Mouse (Mus musculus) neural tube, postnatal 0 days (tissue): ENCODE results near the gene Rhox4d. TPM values are rescaled to one million over a fixed set of nuclear protein-coding genes. Genes with fewer than 3 reads are reported as not detected.

ENCODE experiments used
- polyA plus RNA-seq: library from polyadenylated mRNA; unstranded; fragments of >200 nt; fragmentation: Nextera tagmentation; extraction: Ambion mirVana; gene quantifications from 2 replicates; pipeline ENCODE4 v1.2.1, GENCODE M21; 2015

The Rhox4d gene
- not detected in 2 replicates for polyA plus RNA-seq

DNA sequence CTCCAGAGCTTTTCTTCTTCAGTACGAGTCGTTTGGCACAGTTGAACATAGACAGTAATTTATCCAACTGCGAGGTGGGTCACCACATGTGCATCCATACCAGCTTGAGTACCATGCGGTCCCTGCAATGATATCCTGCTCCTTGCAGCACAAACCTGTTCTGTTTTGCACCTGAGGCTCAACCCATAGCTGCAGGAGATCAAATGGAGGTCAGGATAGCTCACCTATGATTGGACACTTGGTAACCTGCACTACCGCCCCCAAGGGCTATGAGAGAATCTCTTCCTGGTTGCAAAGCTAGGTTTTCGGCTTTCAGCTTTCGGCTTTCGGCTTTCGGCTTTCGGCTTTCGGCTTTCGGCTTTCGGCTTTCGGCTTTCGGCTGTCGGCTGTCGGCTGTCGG lies at the start of gene Rhox4d:
Rhox4d (plus strand) TSS at position 301 of the 400 bp plus-strand sequence.

DNA sequence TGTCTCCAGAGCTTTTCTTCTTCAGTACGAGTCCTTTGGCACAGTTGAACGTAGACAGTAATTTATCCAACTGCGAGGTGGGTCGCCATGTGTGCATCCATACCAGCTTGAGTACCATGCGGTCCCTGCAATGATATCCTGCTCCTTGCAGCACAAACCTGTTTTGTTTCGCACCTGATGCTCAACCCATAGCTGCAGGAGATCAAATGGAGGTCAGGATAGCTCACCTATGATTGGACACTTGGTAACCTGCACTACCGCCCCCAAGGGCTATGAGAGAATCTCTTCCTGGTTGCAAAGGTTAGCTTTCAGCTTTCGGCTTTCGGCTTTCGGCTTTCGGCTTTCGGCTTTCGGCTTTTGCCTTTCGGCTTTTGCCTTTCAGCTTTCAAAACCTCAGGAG lies 34.1 kb upstream of the Rhox4d start, which contains the start of gene Rhox4c:
Rhox4c (plus strand) TSS at position 301 of the 400 bp plus-strand sequence.

DNA sequence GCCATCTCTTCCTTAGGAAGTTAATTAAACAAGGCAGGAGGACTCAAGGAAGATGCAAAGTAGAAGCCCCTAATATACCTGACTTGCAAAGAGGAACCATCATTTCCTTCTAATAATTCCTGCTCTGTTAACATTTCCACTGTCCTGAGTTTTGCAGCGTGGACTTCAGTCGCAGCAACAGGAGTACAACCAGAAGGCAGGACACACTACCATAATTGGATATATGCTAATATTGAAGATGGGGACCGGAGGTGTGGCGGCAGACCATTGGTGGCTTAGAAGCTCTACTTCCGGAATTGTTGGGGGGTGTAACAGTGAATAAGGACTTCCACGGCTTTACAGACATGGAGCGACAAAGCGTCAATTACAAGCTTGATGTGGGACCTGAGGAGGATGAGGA lies 16.0 kb downstream of the Rhox4d start, which contains the start of gene Rhox2e:
Rhox2e (plus strand) TSS at position 301 of the 400 bp plus-strand sequence.

DNA sequence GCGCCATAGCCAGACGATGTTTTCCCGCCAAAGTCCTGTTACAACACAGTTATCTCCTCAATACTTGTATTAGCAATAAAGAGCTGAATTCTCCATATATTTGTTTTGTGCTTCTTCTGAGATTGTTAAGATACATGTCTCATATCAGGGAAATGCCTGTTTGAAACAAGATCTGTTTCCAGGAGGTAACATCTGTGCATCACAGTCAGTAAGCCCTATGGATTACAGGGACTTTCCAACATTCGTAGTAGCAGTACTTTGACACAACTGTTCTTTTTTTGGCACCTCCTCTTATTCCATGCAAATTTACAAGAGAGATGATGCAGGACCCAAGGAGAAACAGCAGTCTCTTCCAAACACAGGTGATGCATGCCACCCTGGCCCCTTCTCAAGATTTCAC lies 27.6 kb downstream of the Rhox4d start, which contains the start of gene Rhox3e:
Rhox3e (plus strand) TSS at position 301 of the 400 bp plus-strand sequence.

DNA sequence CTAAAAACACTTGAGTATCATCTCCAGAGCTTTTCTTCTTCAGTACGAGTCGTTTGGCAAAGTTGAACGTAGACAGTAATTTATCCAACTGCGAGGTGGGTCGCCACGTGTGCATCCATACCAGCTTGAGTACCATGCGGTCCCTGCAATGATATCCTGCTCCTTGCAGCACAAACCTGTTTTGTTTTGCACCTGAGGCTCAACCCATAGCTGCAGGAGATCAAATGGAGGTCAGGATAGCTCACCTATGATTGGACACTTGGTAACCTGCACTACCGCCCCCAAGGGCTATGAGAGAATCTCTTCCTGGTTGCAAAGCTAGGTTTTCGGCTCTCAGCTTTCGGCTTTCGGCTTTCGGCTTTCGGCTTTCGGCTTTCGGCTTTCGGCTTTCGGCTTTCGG lies 43.0 kb downstream of the Rhox4d start, which contains the start of gene Rhox4e:
Rhox4e (plus strand) TSS at position 301 of the 400 bp plus-strand sequence.

Other genes with a start within 250 kb of the Rhox4d start
- gene Rhox4a, start 249.0 kb upstream of the Rhox4d start, polyA plus RNA-seq: not detected in 2 replicates
- not detected in 2 replicates for gene Rhox3a2, start 134.3 kb upstream of the Rhox4d start, polyA plus RNA-seq
- gene Rhox4a2, start 123.5 kb upstream of the Rhox4d start, polyA plus RNA-seq: not detected in 2 replicates
- not detected in 2 replicates for gene Rhox2b, start 102.3 kb upstream of the Rhox4d start, polyA plus RNA-seq
- gene Rhox4b, start 81.9 kb upstream of the Rhox4d start, polyA plus RNA-seq: not detected in 2 replicates
- not detected in 2 replicates for gene Rhox2c, start 60.7 kb upstream of the Rhox4d start, polyA plus RNA-seq
- not detected in 2 replicates for gene Rhox3c, start 55.8 kb upstream of the Rhox4d start, polyA plus RNA-seq
- not detected in 2 replicates for gene Rhox4c, start 34.0 kb upstream of the Rhox4d start, polyA plus RNA-seq
- not detected in 2 replicates for gene Rhox2d, start 20.9 kb upstream of the Rhox4d start, polyA plus RNA-seq
- gene Rhox2e, start 16.1 kb downstream of the Rhox4d start, polyA plus RNA-seq: not detected in 2 replicates
- gene Rhox3e, start 27.7 kb downstream of the Rhox4d start, polyA plus RNA-seq: not detected in 2 replicates
- gene Rhox4e, start 43.1 kb downstream of the Rhox4d start, polyA plus RNA-seq: not detected in 2 replicates
- gene Rhox2f, start 57.0 kb downstream of the Rhox4d start, polyA plus RNA-seq: not detected in 2 replicates
- not detected in 2 replicates for gene Rhox3f, start 66.6 kb downstream of the Rhox4d start, polyA plus RNA-seq
- gene Rhox4f, start 93.3 kb downstream of the Rhox4d start, polyA plus RNA-seq: not detected in 2 replicates
- gene Rhox3g, start 114.3 kb downstream of the Rhox4d start, polyA plus RNA-seq: not detected in 2 replicates
- gene Rhox2g, start 129.1 kb downstream of the Rhox4d start, polyA plus RNA-seq: not detected in 2 replicates
- not detected in 2 replicates for gene Rhox4g, start 137.0 kb downstream of the Rhox4d start, polyA plus RNA-seq
- gene Rhox3h, start 154.4 kb downstream of the Rhox4d start, polyA plus RNA-seq: not detected in 2 replicates
- not detected in 2 replicates for gene Rhox2h, start 158.9 kb downstream of the Rhox4d start, polyA plus RNA-seq